Mouse (Mus musculus): ENCODE measurements around the gene Cdc42bpg. TPM values are rescaled to one million over a fixed set of nuclear protein-coding genes. Genes with fewer than 3 reads are reported as not detected.

The Cdc42bpg gene
- total RNA-seq, 2 experiments from 2014 or later = 6.0 to 6.4 TPM

DNA sequence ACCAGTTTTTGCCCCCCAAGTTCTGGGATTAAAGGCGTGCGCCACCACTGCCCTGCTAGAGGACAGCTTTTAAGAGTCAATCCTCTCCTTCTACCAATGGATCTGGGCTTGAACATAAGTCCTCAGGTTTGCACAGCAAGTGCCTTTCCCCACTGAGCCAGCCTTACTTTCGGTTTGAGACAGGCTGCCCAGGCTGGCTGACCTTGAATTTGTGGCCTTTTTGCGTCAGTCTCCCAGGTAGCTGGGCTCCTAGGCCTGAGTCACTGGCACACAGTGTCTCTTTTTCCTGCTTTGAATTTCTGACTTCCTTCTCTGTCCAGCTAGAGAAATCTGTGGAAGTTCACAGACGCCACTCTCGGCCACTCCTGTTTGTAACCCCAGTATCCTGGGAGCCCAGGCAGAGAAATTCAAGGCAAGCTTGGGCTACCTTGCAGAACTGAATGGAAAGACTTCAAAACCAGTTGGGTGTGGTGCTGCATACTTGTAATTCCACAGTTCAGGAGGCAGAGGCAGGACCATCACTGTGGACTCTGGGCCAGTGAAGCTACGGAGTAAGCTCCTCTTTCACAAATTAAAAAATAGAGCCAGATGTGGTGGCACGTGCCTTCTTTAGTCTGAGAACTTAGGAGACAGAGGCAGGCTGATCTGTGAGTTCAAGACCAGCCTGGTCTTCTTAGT is 36.3 kb upstream of the Cdc42bpg start:
- intact Hi-C loops (cut with DNase I) = no loop called here

DNA sequence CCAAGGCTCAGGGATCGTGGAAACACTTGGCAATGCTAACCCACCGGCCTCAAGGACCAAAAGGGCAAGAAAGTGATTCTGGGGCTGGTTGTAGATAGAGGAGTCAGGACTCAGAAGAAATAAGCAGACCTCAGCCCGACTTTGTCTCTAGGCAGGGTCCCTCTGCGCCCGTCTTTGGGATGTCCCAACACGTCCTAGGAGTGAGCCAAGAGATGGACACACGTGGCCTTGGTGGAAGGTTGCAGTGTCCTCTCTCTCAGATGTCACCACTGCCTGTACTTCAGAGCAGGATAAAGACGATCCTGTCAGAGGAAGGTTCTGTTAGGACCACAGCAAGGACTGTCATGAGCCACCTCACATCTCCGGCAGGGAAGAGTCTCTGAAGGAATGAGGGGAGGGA is 35.6 kb upstream of the Cdc42bpg start:
- H3K4me3 ChIP-seq = no peak overlapping the region
- no peak for TF ChIP-seq CTCF (IDR thresholded peaks at IDR 0.05)
- intact Hi-C loops (cut with DNase I) = no loop called here

More for the DNA sequence above, 36.3 kb upstream of the Cdc42bpg start:
- no peak for TF ChIP-seq CTCF (IDR thresholded peaks at IDR 0.05)
- no peak for DNase-seq
- Histone ChIP-seq H3K27ac (peak overlapping the region; percentile 38), H3K4me3 (no peak overlapping the region)

DNA sequence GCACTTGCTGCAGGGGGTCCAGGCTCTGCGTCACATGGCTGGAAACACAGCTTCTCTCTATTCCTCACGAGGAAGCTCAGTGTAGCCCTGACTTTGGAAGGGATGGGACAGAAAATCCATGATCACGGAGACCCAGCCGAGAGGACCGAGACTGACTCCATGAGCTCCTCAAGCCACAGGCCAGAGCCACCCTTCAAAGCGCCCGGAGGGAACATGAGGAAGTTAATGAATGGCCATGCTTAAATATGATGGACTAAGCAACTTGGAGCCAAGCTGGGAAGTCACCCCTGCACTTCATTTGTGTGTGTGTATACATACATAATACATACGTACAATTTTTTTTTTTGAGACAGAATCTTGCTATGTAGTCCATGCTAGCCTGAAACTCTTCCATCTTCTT is 35.0 kb upstream of the Cdc42bpg start:
- H3K27ac ChIP-seq = 0 out of 2 replicates have a peak overlapping the region, but pooled peaks have one; percentile 12
- no peak for DNase-seq
- no peak for TF ChIP-seq CTCF (IDR thresholded peaks at IDR 0.05)
- H3K4me3 ChIP-seq = no peak overlapping the region
- intact Hi-C loops (cut with DNase I) = no loop called here

More for the DNA sequence above, 35.6 kb upstream of the Cdc42bpg start:
- no peak for DNase-seq
- H3K27ac ChIP-seq = no peak overlapping the region

DNA sequence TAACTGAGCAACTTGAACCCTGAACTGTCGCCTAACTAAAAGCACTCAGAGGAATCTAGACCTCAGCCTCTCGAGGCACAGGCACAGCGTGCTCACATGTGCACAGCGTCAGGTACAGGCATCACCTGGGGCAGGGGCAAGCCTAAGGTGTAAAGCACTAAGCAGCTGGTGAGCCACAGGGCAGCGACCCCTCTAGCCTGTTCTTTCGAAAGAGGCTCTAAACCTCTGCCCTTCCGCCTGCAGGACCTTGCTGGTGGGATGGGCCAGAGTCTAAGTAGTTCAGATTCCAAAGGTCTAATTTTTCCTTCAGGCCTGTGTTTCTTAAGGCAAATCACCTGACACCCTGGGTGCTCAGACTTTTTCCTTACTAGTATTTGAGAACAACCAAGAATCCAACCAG is 34.2 kb upstream of the Cdc42bpg start:
- no peak overlapping the region for H3K4me3 ChIP-seq
- H3K27ac ChIP-seq = peak overlapping the region; percentile 81
- TF ChIP-seq CTCF (IDR thresholded peaks at IDR 0.05) = no peak
- intact Hi-C loops (cut with DNase I) = no loop called here
- DNase-seq = no peak

DNA sequence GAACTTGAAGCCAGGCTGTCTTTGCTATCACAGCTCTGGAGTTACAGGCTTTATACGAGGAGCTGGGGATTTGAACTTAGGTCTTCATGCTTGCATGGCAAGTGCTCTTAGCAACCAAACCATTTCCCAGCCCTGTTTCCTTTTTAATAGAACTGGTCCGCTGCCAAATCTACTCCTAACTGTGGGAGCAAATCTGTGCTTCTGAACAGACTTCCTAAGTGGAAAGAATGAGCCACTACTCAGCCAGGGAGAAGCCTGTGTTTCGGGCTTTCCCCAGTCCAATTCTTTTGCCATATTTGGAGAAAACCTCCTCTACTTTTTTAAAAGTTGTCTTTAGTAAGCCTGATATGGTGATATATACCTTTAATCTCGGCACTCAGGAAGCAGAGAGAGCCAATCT is 33.5 kb upstream of the Cdc42bpg start:
- no peak for DNase-seq
- H3K4me3 ChIP-seq = no peak overlapping the region
- TF ChIP-seq CTCF (IDR thresholded peaks at IDR 0.05) = no peak
- intact Hi-C loops (cut with DNase I) = no loop called here
- H3K27ac ChIP-seq = peak overlapping the region; percentile 81

DNA sequence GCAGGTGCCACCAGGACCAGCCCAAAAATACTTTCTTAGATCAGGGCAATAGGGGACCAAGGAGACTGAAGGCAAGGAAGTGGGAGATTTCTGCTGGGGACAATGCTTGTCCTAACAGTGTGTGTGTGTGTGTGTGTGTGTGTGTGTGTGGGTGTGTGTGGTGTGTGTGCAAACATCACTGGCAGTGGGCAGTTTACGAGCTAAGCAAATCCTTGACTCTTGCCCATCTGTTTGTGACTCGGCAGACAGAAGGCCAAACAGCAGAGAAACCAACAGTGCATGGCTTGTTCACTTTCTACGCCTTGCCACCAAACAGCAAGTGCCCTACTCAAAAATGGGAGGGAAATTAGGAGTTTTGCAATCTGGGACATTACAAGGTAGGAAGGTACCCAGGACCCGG is 32.7 kb upstream of the Cdc42bpg start:
- intact Hi-C loops (cut with DNase I) = no loop called here
- peak overlapping the region; percentile 81 for H3K27ac ChIP-seq
- DNase-seq = no peak
- TF ChIP-seq CTCF (IDR thresholded peaks at IDR 0.05) = no peak
- no peak overlapping the region for H3K4me3 ChIP-seq

DNA sequence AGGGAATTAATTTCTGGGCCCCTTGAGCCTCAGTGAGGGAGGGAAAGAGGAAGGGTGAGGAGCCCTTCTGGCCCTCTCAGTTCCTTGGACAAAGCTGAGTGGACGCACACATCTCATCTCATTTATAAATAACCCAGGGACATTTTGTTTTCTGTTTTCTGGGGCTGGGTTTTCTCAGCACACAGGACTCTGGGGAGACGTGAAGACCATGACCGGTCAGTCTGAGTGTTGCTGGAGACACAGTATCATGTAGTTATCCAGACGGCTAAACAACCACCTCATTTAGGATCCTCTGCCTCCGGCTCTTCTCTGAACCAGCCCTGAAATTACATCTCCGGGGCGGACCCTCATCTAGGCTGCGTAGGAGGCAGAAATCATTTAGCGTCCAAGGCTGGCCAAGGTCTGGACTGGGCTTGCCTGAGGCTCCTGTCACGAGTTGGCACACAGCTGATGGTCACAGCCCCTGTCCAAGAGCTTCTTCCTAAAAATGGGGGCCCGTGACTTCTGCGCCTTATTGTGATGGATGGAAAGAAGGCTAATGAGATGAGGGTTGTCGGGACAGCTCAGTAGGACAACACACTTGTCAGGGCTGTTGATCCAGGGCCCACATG is 32.2 kb upstream of the Cdc42bpg start:
- intact Hi-C loops (cut with DNase I) = no loop called here
- peak; percentile 50 for DNase-seq
- peak overlapping the region; percentile 81 for H3K27ac ChIP-seq
- no peak overlapping the region for H3K4me3 ChIP-seq
- TF ChIP-seq CTCF (IDR thresholded peaks at IDR 0.05) = no peak

DNA sequence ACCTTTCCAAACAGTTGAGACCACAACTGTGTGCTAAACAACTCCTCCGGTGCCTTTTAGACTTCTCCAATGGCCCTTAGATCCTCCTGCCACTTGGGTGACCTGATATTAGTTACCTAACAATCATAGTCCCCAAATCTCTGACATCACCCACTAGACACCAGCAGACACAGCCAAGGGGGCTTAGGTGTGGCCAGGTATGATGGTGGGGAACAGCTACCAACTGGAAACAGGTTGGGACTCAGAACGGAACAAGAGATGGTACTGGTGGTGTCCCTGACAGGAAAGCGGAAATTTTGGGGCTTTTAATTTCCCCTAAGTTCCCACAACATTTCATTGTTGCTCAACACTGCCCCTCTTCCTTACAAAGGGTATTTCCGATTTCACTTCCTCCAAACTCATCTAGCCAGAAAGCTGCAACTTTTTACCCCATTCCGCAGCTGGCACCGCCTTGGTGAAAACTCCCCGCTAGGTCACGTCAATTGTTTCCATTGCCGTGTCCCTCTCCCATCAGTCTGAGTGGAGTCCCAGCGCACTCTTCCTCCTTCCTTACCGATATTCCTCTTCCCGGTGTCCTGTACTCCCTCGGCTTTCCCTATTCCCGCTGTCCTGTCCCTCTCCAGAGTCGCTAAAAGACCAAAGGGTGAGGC is 30.4 kb upstream of the Cdc42bpg start:
- peak overlapping the region; percentile 98 for H3K4me3 ChIP-seq
- intact Hi-C loops (cut with DNase I) = loop anchor here (2.0 kb wide), 1 partner anchor 29 kb away; no protein-coding TSS in a partner anchor
- TF ChIP-seq CTCF (IDR thresholded peaks at IDR 0.05) = no peak; the same call in 1 of the 2 replicates
- DNase-seq = no peak
- peak overlapping the region; percentile 97 for H3K27ac ChIP-seq

DNA sequence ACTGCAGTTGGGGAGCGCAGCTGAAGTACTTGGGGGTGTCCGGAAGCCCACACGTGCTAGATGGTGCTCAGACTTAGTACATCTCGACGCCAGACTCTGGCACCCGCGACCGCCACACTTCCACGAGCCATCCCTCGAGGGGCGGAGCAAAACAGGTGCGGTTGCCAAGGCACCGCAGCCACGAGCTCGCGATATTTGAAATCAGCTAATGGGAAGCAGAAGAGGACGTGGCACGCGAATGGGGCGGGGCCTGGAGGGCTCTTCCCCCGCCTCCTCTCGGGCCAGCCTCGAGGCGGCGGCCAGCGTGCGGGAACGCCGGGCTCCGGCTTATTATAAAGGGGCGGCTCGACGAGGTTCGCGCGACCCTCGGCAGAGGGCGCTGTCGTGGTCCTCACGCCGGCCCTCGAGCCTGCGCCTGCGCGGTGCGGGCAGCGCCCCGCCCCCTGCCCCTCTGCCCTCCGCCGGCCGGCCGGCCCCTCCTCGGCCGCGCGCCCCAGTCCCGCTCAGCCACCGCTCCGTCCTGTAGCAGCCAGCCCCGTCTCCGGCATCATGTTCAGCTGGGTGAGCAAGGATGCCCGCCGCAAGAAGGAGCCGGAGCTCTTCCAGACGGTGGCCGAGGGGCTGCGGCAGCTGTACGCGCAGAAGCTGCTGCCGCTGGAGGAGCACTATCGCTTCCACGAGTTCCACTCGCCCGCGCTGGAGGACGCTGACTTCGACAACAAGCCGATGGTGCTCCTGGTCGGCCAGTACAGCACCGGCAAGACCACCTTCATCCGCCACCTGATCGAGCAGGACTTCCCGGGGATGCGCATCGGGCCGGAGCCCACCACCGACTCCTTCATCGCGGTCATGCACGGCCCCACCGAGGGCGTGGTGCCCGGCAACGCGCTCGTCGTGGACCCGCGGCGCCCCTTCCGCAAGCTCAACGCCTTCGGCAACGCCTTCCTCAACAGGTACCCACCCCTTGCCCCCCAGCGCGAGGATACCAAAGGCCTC is 29.5 kb upstream of the Cdc42bpg start, which contains the start of gene Ehd1:
Ehd1 (plus strand) TSS at position 300 of the 996 bp plus-strand sequence.
- DNase-seq = peak; percentile 99
- Histone ChIP-seq H3K4me3 (peak within 1 kb of the TSS; percentile 98), H3K27ac (peak within 1 kb of the TSS; percentile 97)
- TF ChIP-seq CTCF (IDR thresholded peaks at IDR 0.05) = peak; percentile 89
- intact Hi-C loops (cut with DNase I) = loop anchor here (2.0 kb wide), 1 partner anchor 28 kb away; no protein-coding TSS in a partner anchor

DNA sequence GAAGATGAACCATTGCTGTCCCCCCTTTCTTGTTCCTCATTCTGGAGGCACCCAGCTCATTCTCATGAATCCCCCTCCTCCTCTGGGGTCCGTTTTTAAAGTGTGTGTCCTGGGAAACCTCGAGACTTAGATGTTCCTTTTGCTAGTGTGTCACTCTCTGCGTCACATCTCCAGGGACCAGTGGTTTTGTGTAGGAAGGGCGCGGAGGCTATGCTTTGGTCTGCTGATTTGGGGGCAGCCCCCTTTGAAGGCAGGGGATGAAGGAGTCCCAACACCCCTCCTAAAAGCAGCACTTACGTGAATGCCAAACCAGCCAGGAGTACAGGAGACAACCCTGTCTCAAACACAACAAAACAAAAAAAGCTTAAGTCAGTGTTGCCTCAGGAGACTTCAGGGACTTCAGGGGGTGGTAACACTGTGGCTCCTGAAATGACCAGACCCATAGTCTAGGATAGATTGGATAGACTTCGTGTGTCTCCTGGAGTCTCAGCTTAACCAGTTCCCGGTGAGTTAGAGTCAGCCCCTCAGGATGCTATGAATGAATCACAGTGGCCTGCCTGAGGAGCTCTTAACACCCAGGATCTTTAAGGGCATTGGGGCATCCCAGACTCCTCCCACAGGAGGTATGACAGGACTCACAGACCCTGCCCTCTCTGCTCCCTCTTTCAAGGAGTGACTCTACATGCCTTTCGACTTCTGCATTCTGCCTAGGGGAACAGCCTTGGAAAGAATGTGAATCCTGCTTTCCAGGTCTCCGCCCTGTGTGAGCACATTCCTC is 28.4 kb upstream of the Cdc42bpg start:
- intact Hi-C loops (cut with DNase I) = loop anchor here (2.0 kb wide), 1 partner anchor 27 kb away; no protein-coding TSS in a partner anchor
- peak; percentile 86 for DNase-seq
- TF ChIP-seq CTCF (IDR thresholded peaks at IDR 0.05) = no peak
- Histone ChIP-seq H3K27ac (peak overlapping the region; percentile 97), H3K4me3 (peak overlapping the region; percentile 98)

DNA sequence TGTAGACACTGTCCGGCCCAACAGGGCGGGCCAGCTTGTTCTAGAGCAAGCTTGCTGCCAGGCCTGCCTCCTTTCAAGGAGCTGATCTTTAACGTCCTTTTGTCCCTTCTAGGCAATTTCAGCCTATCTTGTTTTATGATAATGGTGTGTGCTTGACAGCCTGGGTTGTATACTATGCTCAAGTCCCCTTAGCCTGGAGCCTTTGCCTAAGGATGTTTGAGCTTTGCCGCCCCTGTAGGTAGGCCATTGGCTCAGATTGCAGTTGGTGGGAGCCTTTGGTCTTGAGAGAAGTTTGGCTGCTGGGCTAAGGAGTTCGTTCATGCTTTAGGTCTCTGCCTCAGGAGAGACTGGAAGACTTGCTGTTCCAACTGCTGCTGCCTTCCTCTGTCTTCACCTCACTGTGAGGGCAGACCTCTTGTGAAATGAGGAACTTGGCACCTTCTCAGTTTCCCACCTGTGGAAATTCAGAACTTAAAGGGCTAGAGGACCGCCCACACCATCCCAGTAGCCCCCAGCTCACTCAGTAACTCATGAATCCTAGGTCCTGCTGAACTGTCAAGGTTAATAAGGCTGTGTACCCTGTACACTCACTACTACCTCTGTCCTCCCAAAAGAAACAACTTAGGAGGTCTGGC is 27.7 kb upstream of the Cdc42bpg start:
- intact Hi-C loops (cut with DNase I) = no loop called here

More for the DNA sequence above, 27.7 kb upstream of the Cdc42bpg start:
- Histone ChIP-seq H3K27ac (peak overlapping the region; percentile 97), H3K4me3 (peak overlapping the region; percentile 98)
- DNase-seq = no peak
- no peak for TF ChIP-seq CTCF (IDR thresholded peaks at IDR 0.05)
